Mouse (Mus musculus): ENCODE results near the gene Serpinb6a. TPM values are rescaled to one million over a fixed set of nuclear protein-coding genes. Genes with fewer than 3 reads are reported as not detected.

Serpinb6a gene
- total RNA-seq (2015) (10.0 and 12.8 TPM in 2 replicates), total RNA-seq (2017) (12.0 and 17.6 TPM in 2 replicates)

- peak; percentile 88 for ATAC-seq (replicated peaks; ENCODE audit: poor library complexity)
These were observed at the start of gene Serpinb6a, which contains the start of gene Ripk1 for GRCm38 (mm10) chr13:34002058-34003006. TSS of gene Serpinb6a (minus strand) at chr13:34002794. TSS of gene Ripk1 (plus strand) at chr13:34002363.

DNA sequence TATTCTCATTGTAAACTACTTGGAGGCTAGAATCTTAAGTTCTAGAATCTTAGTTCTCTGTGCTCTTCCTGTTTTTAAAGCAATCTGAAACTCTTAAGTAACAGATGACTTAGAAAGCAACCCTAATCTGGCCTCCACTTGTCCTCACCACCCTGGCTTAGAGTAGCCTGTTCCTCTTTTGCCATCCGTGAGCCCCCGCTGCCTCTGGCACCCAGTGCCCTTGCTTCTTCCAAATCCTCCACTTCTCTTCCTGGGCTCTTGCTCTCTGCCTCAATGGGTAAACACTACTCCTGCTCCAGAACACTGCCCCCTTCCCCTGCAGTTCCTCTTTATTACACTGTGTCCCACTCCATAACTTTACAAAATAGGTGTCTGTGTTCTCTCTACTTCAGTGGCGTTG, 49.1 kb upstream of the Serpinb6a start:
- peak; percentile 91 for ATAC-seq (replicated peaks; ENCODE audit: poor library complexity)

- ATAC-seq (replicated peaks; ENCODE audit: poor library complexity), result peak; percentile 53
These were observed 47.9 kb upstream of the Serpinb6a start for GRCm38 (mm10) chr13:34050479-34050878.

GRCm38 (mm10) chr13:34047526-34047925, 44.9 kb upstream of the Serpinb6a start:
- no peak for ATAC-seq (replicated peaks; ENCODE audit: poor library complexity)

GRCm38 (mm10) chr13:34046421-34047012, 43.9 kb upstream of the Serpinb6a start:
- ATAC-seq (replicated peaks; ENCODE audit: poor library complexity), result peak; percentile 96

DNA sequence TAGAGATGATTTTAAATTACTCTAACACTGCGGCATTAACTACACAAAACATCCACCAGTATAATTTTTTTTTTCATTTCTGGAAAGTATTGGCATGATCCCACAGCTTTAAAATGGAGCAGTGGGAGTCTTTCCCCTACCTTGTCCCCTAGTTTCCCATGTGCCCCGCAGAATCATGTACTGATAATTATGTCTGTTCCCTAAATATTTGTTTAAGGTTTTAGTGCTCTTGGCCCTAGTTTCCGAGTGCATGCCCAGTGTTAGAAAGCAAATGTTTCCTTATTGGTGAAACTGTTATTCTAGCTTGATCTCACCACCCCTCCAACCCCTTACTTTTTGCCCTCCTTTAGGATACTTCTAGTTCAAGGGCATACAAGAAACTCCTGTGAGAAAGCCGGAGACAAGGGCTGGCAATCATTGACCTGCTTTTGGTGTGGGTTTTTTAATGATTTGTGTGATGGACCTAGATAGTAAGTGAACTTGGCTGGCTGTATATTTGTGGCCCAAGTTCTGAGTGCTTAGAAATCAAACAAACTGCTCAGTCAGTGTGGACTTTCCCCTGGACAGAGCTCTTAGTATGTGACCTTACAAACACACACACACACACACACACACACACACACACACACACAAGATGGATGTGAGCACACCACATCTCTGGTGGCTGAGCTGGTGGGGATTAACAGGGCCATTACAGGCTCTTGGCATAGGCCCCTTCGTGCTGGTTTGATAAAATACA, 43.1 kb upstream of the Serpinb6a start:
- no peak for ATAC-seq (replicated peaks; ENCODE audit: poor library complexity)

DNA sequence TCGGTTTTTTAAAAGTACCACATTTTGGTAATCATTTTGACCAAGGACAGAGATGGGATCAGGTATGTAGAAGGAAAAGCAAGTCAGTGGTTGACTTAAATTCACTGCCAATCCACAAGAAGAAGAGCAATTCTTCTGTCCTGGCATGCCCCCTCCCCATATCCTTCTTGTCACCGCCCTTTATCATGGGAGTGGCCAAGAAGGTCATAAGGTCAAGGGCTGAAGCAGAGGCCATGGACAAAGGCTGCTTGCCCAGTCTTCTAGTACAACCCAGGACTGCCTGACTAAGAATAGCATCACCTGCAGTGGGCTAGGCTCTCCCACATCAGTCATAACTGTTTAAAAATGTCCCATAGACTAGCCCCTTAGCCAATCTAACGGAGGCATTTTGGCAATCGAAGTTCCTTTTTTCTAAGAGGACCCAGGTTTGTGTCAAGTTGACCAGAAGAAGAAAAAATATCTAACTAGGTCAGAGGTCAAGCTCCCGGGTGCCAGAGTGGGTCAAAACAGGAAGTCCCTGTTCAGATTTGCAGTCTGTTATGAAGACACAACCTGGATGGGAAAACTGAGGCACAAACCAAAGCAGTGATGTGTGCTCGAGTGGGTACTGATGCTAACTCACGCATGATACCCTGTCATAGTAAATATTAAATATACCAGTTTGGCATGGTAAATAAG, 41.3 kb upstream of the Serpinb6a start:
- 0 out of 2 replicates have a peak, but pooled peaks have one; percentile 10 for ATAC-seq (replicated peaks; ENCODE audit: poor library complexity)

- ATAC-seq (replicated peaks; ENCODE audit: poor library complexity), result no peak
These were observed 37.5 kb upstream of the Serpinb6a start for GRCm38 (mm10) chr13:34040091-34040490.

- ATAC-seq (replicated peaks; ENCODE audit: poor library complexity), result no peak
These were observed 36.3 kb upstream of the Serpinb6a start for GRCm38 (mm10) chr13:34038901-34039341.

- ATAC-seq (replicated peaks; ENCODE audit: poor library complexity), result no peak; the same call in 1 of the 2 replicates
These were observed 35.5 kb upstream of the Serpinb6a start for GRCm38 (mm10) chr13:34038056-34038432.

DNA sequence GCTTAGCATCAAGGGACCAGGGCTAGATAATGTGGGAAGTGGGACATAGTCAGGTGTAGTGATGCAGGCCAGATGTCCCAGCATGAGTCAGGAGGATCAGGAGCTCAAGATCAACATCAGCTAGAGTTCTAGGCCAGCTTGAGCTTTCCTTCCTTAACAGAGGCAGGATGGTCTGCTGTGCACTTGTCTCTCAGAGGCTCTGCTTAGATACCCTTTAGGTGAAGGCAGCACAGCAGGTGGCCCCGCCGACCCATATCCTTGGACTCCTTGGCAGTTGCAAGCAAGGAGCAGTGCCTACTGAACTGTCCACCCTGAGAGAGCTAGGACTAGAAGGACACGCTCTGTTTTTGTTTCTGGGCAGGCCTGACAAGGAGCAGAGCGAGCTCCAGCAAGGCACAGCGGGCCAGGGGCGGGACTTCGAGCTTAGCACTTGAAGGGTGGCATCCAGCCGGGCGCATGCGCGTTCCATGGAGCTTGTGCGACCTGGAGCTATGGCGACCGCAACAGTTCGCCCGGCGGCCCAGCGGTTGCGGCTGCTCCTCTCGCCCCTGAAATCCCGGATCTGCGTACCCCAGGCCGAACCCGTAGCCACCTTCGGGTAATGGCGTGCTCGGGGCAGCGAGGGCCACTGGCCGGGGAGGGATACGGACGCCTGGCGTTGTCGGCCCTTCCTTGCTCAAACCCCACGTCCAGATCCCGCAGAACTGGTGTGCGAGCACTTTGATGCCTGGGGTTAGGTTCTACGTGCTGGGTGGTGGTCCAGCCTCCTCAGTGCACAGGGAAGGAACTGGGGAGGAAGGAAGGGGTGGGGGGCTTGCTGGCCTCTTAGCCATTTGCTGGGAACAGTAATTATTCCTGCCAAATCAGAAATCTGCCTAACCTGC, 34.8 kb upstream of the Serpinb6a start, which contains the start of gene Bphl:
Gene Bphl, plus strand, starts transcription at position 426 of the 884 bp plus-strand sequence.
- ATAC-seq (replicated peaks; ENCODE audit: poor library complexity), result peak; percentile 96

DNA sequence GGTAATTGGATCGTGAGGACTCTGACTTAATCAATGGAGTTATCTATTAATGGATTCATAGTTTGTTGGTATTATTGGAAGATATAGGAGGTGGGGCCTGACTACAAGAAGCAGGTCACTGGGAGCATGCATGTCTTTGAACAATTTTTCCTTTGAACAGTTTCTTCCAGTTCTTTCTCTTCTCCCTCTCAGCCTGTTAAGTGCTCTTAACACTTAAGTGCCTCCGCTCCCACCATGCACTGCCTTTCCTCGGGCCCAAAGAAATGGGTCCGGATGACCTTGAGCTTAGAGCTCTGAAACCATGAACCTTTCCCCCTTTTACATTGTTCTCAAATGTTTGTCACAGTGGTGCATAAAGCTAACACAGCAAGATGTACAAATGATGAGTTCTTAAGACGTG, 34.1 kb upstream of the Serpinb6a start:
- no peak for ATAC-seq (replicated peaks; ENCODE audit: poor library complexity)

DNA sequence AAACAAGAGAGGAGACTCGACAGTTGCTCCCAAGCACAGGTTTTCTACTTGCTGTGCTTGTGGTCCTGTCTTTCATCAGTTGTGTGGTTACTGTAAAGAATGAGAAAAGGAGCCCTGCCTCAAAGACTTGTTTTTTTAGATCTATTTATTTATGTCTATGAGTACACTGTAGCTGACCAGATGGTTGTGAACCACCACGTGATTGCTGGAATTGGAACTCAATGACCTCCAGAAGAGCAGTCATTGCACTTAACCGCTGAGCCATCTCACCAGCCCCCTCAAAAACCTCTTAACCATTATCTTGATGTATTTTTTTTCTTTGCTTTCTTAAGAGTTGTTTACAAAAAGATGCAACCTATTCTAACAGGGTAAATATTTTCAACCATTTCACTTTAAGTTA, 32.8 kb upstream of the Serpinb6a start:
- ATAC-seq (replicated peaks; ENCODE audit: poor library complexity), result no peak

- peak; percentile 90 for ATAC-seq (replicated peaks; ENCODE audit: poor library complexity)
These were observed 29.4 kb upstream of the Serpinb6a start for GRCm38 (mm10) chr13:34032041-34032440.

DNA sequence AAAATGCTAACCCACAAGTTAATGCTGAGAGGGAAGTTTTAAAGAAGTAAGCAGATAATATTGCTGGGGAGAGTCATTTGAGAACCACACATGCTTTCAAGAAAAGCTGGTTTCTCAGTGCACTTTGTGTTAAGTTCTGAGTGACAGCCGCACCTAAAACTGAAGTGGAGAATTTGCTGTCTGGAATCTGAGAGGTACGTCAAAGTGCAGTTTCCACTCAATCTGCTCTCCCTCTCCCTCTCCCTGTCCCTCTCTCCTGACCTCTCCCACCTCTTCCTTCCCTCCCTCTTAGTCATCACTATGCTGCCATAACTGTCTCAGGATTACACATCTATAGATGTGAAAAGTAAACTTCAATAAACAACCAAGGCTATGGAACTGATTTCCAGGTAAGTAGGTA, 19.4 kb upstream of the Serpinb6a start:
- no peak for ATAC-seq (replicated peaks; ENCODE audit: poor library complexity)

DNA sequence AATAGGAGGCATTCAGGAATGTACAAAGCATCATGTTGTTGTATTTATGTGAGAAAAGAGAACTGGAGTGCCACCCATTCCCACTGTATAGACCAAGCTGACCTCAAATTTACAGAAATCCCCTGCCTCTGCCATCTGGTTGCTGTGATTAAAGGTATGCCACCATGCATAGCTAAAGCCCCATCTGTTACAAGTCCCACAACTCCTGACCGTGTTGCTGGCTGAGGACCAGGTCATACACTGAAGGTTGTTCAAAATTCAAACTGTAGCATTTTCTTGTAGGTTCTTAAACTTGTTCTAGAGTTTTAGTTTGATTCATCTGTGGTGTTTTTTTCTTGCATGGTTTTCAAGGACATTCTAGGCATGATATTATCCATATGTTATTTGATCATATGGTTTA, 15.9 kb upstream of the Serpinb6a start:
- no peak for ATAC-seq (replicated peaks; ENCODE audit: poor library complexity)

GRCm38 (mm10) chr13:34016927-34017569, 14.5 kb upstream of the Serpinb6a start:
- ATAC-seq (replicated peaks; ENCODE audit: poor library complexity), result no peak

DNA sequence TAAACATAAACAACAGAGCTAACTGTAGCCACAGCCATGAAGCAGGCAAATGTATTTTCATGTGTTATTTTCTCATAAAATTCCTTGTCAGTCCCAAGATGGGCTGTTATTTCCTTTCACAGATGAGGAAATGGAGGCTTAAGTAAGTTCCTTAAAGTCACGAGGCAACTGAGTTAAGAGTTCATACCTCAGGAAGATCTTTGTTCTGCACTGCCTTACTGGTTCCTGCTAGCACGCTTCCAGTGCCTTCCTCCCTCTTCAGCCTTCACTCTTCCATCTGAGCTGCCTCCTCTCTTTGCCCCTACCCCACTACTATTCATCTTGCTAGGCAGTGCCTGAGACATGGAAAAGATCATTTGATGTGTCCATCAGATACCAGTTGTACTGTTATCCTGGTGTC, 4.6 kb upstream of the Serpinb6a start:
- ATAC-seq (replicated peaks; ENCODE audit: poor library complexity), result peak; percentile 22; the same call in 1 of the 2 replicates

DNA sequence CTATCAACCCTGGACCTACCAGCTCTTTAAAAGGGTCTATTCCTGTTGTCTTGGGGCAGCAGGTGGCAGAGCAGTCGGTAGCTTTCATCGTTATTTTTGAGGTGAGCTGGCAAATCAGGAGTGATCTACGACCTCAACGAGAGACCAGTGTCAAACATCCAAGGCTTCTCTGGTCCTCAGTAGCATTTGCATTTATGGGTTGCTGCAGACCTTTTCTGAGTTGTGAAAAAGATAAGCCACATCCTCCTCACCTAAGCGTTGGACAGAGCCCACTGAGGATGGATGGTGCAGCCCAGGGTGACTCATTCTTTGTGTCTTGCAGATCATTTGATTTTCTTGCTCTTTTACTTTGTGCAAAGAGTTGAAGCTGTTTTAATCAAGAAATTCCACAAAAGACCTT, 464 bp upstream of the Serpinb6a start:
- ATAC-seq (replicated peaks; ENCODE audit: poor library complexity), result no peak
